Mouse (Mus musculus) urinary bladder, adult 2 months (tissue): Measurements from ENCODE around the gene Rgs7bp. TPM values are rescaled to one million over a fixed set of nuclear protein-coding genes. Genes with fewer than 3 reads are reported as not detected.
"Not testable (repeated sequence)": the region's sequence is repeated elsewhere in the genome, so short reads cannot be mapped to it uniquely, and the experiment has no call there.

Experiments used
- DNase-seq: peaks from one replicate; pipeline ENCODE4 v3.0.0; 2022; ENCODE audit warnings: low spot score
- polyA plus RNA-seq: library from polyadenylated mRNA; depleted of rRNA; stranded (reverse); fragments of >200 nt; gene quantifications from 2 replicates; pipeline ENCODE4 v1.2.3, GENCODE M21; 2012; rRNA removed

Gene Rgs7bp
- polyA plus RNA-seq, 1 experiment, result 12.7 TPM

DNA sequence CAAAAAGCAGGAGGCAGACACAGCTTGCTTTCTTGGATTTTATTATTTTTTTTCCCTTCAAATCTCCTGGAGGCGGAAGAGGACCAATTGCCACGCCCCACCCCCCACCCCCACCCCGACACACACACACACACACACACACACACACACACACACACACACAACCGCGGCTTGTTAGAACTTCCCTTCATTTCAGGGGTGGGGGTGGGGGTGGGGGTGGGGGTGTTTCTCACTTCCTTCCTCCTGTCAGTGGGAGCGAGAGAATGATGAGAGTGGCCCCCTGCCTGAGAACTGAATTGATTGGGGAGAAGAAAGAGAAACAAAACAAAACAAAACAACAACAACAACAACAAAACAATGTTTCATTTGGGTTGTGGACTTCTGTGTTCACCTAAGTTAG lies 117.0 kb downstream of the Rgs7bp start:
- DNase-seq, result no peak

DNA sequence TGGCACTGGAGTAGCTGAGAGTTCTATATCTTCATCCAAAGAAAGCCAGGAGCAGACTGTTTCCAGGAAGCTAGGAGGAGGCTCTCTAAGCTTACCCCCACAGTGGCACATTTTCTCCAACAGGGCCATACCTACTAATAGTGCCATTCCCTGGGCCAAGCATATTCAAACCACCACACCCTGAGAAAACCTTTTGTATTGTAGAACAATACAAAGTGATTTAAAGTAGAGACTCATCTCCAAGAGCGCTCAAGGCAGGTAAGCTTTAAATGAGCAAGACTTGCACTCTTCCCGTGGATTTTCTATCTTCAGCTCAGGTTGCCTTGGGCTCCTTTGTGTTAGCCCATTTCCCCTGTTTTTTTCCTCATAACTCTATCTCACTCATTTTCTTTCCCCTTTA lies 118.1 kb downstream of the Rgs7bp start:
- DNase-seq, result no peak

DNA sequence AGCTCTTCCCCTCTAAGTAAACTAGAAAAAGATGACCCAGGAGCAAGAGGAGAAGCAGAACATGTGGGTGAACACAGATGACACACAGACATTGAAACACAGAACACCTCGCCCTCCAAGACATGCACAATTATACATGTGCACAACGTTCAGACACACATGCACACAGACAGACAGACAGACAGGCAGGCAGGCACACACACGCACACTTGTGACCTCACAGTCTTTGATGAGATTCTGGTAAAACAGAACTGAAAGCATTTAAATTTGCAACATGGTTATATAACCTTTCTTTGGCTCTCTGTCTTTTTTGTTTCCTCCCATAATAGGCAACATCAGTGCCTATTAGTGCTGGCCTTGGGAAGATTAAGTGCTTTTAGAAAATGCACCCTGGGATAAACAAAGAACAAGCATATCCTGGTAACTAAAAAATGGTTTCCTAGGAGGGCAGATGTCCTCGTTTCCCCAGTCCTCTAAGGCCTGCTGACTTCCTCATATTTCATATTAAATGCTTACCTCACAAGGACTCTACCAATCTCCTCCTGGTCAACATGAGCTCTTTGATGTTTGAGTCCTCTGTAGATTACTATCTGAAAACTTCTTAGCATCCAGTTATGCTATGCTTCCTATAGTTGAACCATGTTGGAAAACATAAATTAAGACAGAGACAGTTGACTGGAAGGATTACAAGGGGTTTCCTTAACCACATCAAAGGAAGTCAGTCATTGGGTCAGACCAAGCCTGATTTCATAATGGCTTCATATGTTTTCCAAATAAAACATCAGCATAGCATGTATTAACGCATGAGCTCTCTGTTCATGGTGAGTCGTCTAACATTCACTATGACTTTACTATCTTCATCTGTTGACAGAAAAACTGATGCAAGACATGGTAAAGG lies 122.8 kb downstream of the Rgs7bp start:
- no peak for DNase-seq

DNA sequence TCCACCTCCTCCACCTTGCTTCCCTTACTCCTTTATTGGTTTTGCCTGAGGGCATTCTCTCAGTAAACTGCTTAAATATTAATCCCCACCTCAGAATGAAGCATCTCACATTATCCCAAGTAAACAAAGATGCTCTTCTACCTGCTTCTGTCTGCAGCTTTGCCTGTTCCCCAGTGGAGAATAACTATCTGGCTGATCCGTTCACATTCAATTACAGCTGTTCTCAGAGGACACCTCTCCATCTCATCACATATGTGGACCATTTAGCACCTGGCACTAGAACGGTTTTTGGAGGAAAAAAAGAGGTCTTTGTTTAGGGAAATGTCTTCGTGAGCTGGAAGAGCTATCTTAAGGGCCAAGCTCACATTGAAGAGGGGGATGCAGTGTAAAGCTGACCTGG lies 123.9 kb downstream of the Rgs7bp start:
- DNase-seq, result no peak

DNA sequence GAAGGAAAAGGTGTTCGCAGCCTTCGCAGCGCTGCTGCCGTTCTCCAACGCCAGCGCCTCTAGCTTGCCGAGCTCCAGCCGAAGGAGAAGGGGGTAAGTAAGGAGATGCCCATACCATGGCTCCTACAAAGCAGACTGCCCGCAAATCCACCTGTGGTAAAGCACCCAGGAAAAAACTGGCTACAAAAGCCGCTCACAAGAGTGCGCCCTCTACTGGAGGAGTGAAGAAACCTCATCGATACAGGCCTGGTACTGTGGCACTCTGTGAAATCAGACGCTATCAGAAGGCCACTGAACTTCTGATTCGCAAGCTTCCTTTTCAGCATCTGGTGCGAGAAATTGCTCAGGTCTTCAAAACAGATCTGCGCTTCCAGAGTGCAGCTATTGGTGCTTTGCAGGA lies 136.1 kb downstream of the Rgs7bp start:
- no peak for DNase-seq

DNA sequence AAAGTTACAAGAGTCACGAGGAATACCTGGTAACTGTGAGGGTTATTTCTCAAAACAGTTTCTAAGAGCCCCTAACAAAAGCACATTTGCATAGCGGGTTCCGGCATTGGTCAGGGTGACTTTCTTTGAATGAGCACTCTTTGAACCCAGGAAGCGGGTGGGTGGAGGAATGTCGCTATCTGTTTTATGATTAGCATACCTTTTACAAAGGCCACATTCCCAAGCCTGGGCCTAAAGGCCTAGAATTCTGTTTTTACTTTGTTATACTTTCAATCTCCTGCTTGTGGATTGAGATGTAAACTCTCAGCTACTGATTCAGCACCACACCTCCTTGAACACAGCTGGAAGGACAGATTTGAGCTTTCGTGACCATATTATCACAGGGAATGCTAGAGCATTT lies 138.0 kb downstream of the Rgs7bp start:
- DNase-seq, result not testable (repeated sequence)

DNA sequence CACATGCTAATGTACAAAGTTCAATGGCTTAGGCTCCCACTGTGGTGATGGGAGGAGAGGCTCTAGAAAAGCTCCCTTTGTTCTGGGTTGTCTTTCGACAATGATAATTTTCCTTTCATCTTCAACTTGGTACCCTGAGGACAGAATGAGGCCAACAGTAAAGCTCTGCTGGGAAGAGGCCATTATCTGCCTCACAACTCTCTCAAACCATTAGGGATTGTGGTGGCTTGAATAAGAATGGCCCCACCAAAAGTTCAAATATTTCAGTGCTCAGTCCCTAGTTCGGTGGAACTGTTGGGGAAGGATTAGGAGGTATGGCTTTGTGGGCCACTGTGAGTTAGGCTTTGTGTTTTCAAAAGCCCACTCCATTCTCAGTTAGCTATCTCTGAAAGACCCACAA lies 138.6 kb downstream of the Rgs7bp start:
- DNase-seq, result no peak

DNA sequence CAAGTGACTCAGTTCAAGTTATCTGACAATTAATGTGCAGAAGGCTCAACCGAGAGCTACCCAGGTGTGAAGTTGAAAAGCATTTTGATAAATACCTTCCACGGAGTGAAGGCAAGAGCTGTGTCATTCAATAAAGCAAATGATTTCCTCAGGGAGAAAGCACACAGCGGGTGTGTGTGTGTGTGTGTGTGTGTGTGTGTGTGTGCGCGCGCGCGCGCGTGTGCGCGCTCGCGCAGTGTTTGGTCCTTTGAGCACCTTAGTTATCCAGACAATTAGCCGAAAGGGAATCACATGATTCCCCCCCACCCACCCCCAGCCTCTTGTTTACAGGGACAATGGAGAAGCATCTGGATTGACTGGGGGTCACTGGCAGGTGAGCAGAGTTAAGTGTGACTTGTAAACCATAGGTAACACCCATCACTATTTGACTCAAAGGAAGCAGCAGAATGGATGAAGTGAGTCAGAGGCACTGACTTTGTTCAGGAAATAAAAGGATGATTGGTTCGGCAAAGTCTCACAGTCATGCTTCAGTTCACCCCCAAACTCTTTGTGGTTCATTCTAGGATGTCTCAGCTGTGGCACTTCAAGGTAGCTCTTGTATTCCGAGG lies 140.3 kb downstream of the Rgs7bp start:
- DNase-seq, result no peak

DNA sequence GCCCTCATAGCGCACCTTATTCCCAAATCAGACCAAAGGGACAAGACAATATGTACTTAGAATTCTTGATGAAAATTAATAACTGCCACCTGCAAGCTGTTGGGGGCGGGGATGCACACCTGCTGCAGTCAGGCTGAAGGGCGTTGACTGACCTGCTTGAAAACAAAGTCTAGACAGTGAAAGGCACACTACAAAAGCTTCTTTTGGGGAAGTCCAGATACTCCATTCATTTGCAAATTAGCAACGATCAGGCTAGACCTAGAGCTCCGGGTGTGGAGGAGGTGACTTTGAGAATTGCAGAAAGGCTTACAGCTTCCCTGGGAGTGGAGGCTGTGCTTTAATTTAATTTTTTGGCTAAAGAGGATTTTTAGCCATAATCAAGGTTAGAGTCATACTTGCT lies 143.1 kb downstream of the Rgs7bp start:
- DNase-seq, result not testable (repeated sequence)

DNA sequence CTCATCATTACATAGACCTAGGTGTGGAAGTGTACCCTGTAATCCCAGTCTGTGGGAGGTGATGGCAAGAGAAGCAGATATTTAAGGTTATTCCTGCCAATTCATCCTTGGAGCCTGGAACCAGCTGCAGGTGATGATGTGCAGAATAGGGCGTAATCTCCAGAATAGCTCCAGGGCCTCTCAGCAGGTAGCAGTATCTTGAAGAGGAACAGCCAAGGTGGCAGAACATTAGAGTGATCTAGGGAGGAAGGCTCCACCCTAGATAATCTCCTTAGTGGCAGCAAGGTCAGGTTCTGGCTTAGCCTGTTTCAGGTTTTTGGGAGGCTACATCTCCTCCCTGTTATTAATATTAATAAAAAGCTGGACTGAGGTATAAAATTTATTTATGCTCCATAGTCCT lies 143.7 kb downstream of the Rgs7bp start:
- DNase-seq, result not testable (repeated sequence)

DNA sequence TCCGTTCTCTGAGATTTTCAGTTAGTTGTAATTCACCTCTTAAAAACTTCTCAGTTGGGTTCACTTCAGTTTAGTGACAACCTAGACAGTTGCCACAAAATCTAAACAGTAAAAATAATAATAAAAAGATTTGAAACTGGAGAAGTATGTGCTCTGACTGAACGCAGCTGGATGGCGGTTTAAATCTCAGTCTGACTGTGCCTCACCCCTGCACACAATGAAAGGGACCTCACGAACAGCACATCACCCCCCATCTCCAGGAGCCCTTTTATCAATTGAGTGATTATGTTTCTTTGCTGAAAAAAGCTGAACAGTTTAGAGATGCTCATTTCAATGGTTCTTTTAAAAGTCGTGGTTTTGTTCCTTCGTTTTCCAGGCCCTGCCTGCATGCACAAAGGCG lies 146.0 kb downstream of the Rgs7bp start:
- no peak for DNase-seq

Other genes with a start within 250 kb of the Rgs7bp start
- gene Cwc27, start 237.8 kb downstream of the Rgs7bp start, polyA plus RNA-seq, result 13.8 and 16.1 TPM in 2 replicates
- gene Shisal2b, start 191.0 kb downstream of the Rgs7bp start, polyA plus RNA-seq, result not detected in 2 replicates
- not detected in 2 replicates for gene 4933425L06Rik, start 27.2 kb upstream of the Rgs7bp start, polyA plus RNA-seq
- 2.8 and 2.9 TPM in 2 replicates for gene Rnf180, start 239.9 kb upstream of the Rgs7bp start, polyA plus RNA-seq